Mouse (Mus musculus): ENCODE measurements around the gene Bcas2. TPM values are rescaled to one million over a fixed set of nuclear protein-coding genes. Genes with fewer than 3 reads are reported as not detected.
"Not testable (repeated sequence)": the region's sequence is repeated elsewhere in the genome, so short reads cannot be mapped to it uniquely, and the experiment has no call there.

The Bcas2 gene
- total RNA-seq, 2 experiments from 2014 or later = 41.3 to 51.7 TPM

GRCm38 (mm10) chr3:103207749-103208148, 36.3 kb downstream of the Bcas2 start:
- no peak for DNase-seq
- Histone ChIP-seq H3K27ac (no peak overlapping the region), H3K4me3 (no peak overlapping the region)
- intact Hi-C loops (cut with DNase I) = no loop called here
- TF ChIP-seq CTCF (IDR thresholded peaks at IDR 0.05) = no peak

GRCm38 (mm10) chr3:103208237-103208636, 36.8 kb downstream of the Bcas2 start:
- H3K27ac ChIP-seq = no peak overlapping the region
- intact Hi-C loops (cut with DNase I) = no loop called here
- H3K4me3 ChIP-seq = no peak overlapping the region
- DNase-seq = no peak
- TF ChIP-seq CTCF (IDR thresholded peaks at IDR 0.05) = no peak

- intact Hi-C loops (cut with DNase I) = no loop called here
- DNase-seq = no peak
- Histone ChIP-seq H3K27ac (no peak overlapping the region), H3K4me3 (no peak overlapping the region)
- TF ChIP-seq CTCF (IDR thresholded peaks at IDR 0.05) = no peak
These were observed 39.6 kb downstream of the Bcas2 start for GRCm38 (mm10) chr3:103211101-103211500.

- TF ChIP-seq CTCF (IDR thresholded peaks at IDR 0.05) = no peak
- no peak for DNase-seq
These were observed 40.7 kb downstream of the Bcas2 start for GRCm38 (mm10) chr3:103212142-103212541.

GRCm38 (mm10) chr3:103213537-103213936, 42.1 kb downstream of the Bcas2 start:
- intact Hi-C loops (cut with DNase I) = no loop called here
- TF ChIP-seq CTCF (IDR thresholded peaks at IDR 0.05) = no peak
- no peak for DNase-seq
- no peak overlapping the region for H3K27ac ChIP-seq
- no peak overlapping the region for H3K4me3 ChIP-seq

More at GRCm38 (mm10) chr3:103212142-103212541, 40.7 kb downstream of the Bcas2 start:
- intact Hi-C loops (cut with DNase I) = no loop called here
- Histone ChIP-seq H3K27ac (no peak overlapping the region), H3K4me3 (no peak overlapping the region)

GRCm38 (mm10) chr3:103214593-103215285, 43.3 kb downstream of the Bcas2 start:
- no peak for TF ChIP-seq CTCF (IDR thresholded peaks at IDR 0.05)
- no peak overlapping the region for H3K4me3 ChIP-seq
- intact Hi-C loops (cut with DNase I) = no loop called here
- no peak overlapping the region for H3K27ac ChIP-seq
- no peak for DNase-seq

- DNase-seq; H3K4me3 ChIP-seq; H3K27ac ChIP-seq; intact Hi-C loops (cut with DNase I): not testable (repeated sequence)
These were observed 43.9 kb downstream of the Bcas2 start for GRCm38 (mm10) chr3:103215399-103215798.

GRCm38 (mm10) chr3:103221435-103221834, 50.0 kb downstream of the Bcas2 start:
- no peak for TF ChIP-seq CTCF (IDR thresholded peaks at IDR 0.05)
- no peak for DNase-seq
- intact Hi-C loops (cut with DNase I) = no loop called here
- Histone ChIP-seq H3K27ac (no peak overlapping the region), H3K4me3 (no peak overlapping the region)

GRCm38 (mm10) chr3:103223752-103224151, 52.3 kb downstream of the Bcas2 start:
- no peak overlapping the region for H3K27ac ChIP-seq
- DNase-seq = no peak
- H3K4me3 ChIP-seq = no peak overlapping the region
- intact Hi-C loops (cut with DNase I) = no loop called here
- peak; percentile 43 for TF ChIP-seq CTCF (IDR thresholded peaks at IDR 0.05)

GRCm38 (mm10) chr3:103224231-103224765, 52.8 kb downstream of the Bcas2 start:
- Histone ChIP-seq H3K27ac (no peak overlapping the region), H3K4me3 (no peak overlapping the region)
- intact Hi-C loops (cut with DNase I) = no loop called here
- no peak for DNase-seq
- no peak for TF ChIP-seq CTCF (IDR thresholded peaks at IDR 0.05)

- H3K4me3 ChIP-seq = no peak overlapping the region
- intact Hi-C loops (cut with DNase I) = no loop called here
- no peak for TF ChIP-seq CTCF (IDR thresholded peaks at IDR 0.05)
- DNase-seq = no peak
- H3K27ac ChIP-seq = no peak overlapping the region
These were observed 56.3 kb downstream of the Bcas2 start for GRCm38 (mm10) chr3:103227729-103228128.

Other genes starting within 250 kb of the Bcas2 start
- not detected for gene Sycp1, start 235.6 kb upstream of the Bcas2 start, total RNA-seq (2021)
- not detected for gene Nr1h5, start 207.5 kb upstream of the Bcas2 start, total RNA-seq (2021)
- 10 to 100 TPM; 39.6 to 41.5 TPM for gene Sike1, start 175.9 kb upstream of the Bcas2 start, total RNA-seq (2021)
- 1,000 to 10,000 TPM in 1 of 2 experiments, 100 to 1,000 TPM in 1; 962 to 1,109 TPM for gene Csde1, start 151.2 kb upstream of the Bcas2 start, total RNA-seq (2021)
- gene Nras, start 113.4 kb upstream of the Bcas2 start, total RNA-seq (2021) = 10 to 100 TPM; 50.1 to 53.5 TPM
- gene Ampd1, start 97.6 kb upstream of the Bcas2 start, total RNA-seq (2021) = 1,000 to 10,000 TPM; 1,020 to 1,179 TPM
- 1 to 10 TPM; 2.3 to 2.5 TPM for gene Dennd2c, start 69.1 kb upstream of the Bcas2 start, total RNA-seq (2021)
- gene Trim33, start 107.6 kb downstream of the Bcas2 start, total RNA-seq (2021) = 10 to 100 TPM; 11.3 to 12.7 TPM